Mouse (Mus musculus) stomach, embryonic 14.5 days (tissue): ENCODE results near the gene Hipk2. TPM values are rescaled to one million over a fixed set of nuclear protein-coding genes. Genes with fewer than 3 reads are reported as not detected.

Experiments
- ATAC-seq: fragments of 200-750 bp; cut with Nextera tagmentation; 2 replicates; pipeline ENCODE4 v1.8.0; 2017; ENCODE audit warnings: low read depth, moderate TSS enrichment; ENCODE audit not compliant: insufficient number of reproducible peaks, insufficient read depth, low FRiP score
- H3K27ac ChIP-seq: fragments of 300-500 bp; sonication (generic); 2 replicates; pipeline ENCODE4 v1.5.1; 2014; ENCODE audit warnings: mild to moderate bottlenecking, low read length, moderate library complexity, mixed read lengths
- H3K27me3 ChIP-seq: fragments of 300-500 bp; sonication (generic); 2 replicates; pipeline ENCODE4 v1.6.1; 2014; ENCODE audit warnings: low read length, control low read depth, mixed read lengths; ENCODE audit not compliant: control insufficient read depth, insufficient read depth
- H3K36me3 ChIP-seq: fragments of 300-500 bp; sonication (generic); 2 replicates; pipeline ENCODE4 v1.6.1; 2014; ENCODE audit warnings: mild to moderate bottlenecking, control low read depth, low read length, moderate library complexity, mixed read lengths; ENCODE audit not compliant: control insufficient read depth, insufficient read depth
- H3K4me1 ChIP-seq: fragments of 300-500 bp; sonication (generic); 2 replicates; pipeline ENCODE4 v1.6.1; 2014; ENCODE audit warnings: low read length, control low read depth, mixed read lengths; ENCODE audit not compliant: control insufficient read depth, insufficient read depth
- H3K4me2 ChIP-seq: fragments of 300-500 bp; sonication (generic); replicated peaks from 2 replicates; pipeline ENCODE4 v1.6.1; 2014; ENCODE audit warnings: low read depth, low read length, control low read depth
- H3K4me3 ChIP-seq: fragments of 300-500 bp; sonication (generic); 2 replicates; pipeline ENCODE4 v1.5.1; 2014; ENCODE audit warnings: low read depth, low read length, control low read depth
- H3K9ac ChIP-seq: fragments of 300-500 bp; sonication (generic); replicated peaks from 2 replicates; pipeline ENCODE4 v1.6.1; 2014; ENCODE audit warnings: low read depth, mild to moderate bottlenecking, control low read depth, low read length, moderate library complexity, mixed read lengths
- H3K9me3 ChIP-seq: fragments of 300-500 bp; sonication (generic); 2 replicates; pipeline ENCODE4 v1.6.1; 2016; ENCODE audit warnings: low read depth, low read length, control low read depth; ENCODE audit not compliant: control insufficient read depth
- WGBS: fragments of 180-500 bp; shearing (Covaris S2); extraction: QIAGEN DNeasy Blood & Tissue Kit; methylation state at CpG from one replicate; pipeline ENCODE4 v1.1.7; 2014; 5-methylcytosine and 5-hydroxymethylcytosine counted together
- polyA plus RNA-seq: library from polyadenylated mRNA; unstranded; fragments of >200 nt; fragmentation: Nextera tagmentation; extraction: Ambion mirVana; gene quantifications from 2 replicates; pipeline ENCODE4 v1.2.1, GENCODE M21; 2014

The Hipk2 gene
- polyA plus RNA-seq, 1 experiment from 2014 or later: 34.3 TPM

- Histone ChIP-seq H3K9me3 (no peaks in the 10 kb centered on the region), H3K9ac (no peak overlapping the region), H3K4me3 (no peak overlapping the region), H3K27me3 (no peaks in the 10 kb centered on the region), H3K36me3 (peaks cover 3% of the 10 kb centered on the region; the same call in 1 of the 2 replicates), H3K4me2 (no peak overlapping the region), H3K4me1 (peaks cover 3% of the 10 kb centered on the region; the same call in 1 of the 2 replicates), H3K27ac (no peak overlapping the region)
- ATAC-seq: no peak
- 85% methylated on average over 2 of the region's 2 CpGs for WGBS
Measured at GRCm38 (mm10) chr6:38805612-38806011, 70.4 kb downstream of the Hipk2 start.

- WGBS: 22% methylated on average over 1 of the region's 1 CpGs
- Histone ChIP-seq H3K4me2 (no peak overlapping the region), H3K9me3 (no peaks in the 10 kb centered on the region), H3K36me3 (peaks cover 3% of the 10 kb centered on the region; the same call in 1 of the 2 replicates), H3K4me3 (no peak overlapping the region), H3K27me3 (no peaks in the 10 kb centered on the region), H3K4me1 (0 out of 2 replicates have a peak, but pooled peaks cover 4% of the 10 kb centered on the region), H3K27ac (no peak overlapping the region), H3K9ac (no peak overlapping the region)
- ATAC-seq: no peak
Measured at GRCm38 (mm10) chr6:38801252-38801651, 74.7 kb downstream of the Hipk2 start.

- Histone ChIP-seq H3K4me3 (no peak overlapping the region), H3K4me2 (no peak overlapping the region), H3K4me1 (0 out of 2 replicates have a peak, but pooled peaks cover 4% of the 10 kb centered on the region), H3K9me3 (no peaks in the 10 kb centered on the region), H3K27me3 (no peaks in the 10 kb centered on the region), H3K27ac (no peak overlapping the region), H3K9ac (no peak overlapping the region), H3K36me3 (no peaks in the 10 kb centered on the region; the same call in 1 of the 2 replicates)
- no peak for ATAC-seq
- WGBS: 77% methylated on average over 3 of the region's 3 CpGs
Measured at GRCm38 (mm10) chr6:38797548-38797947, 78.4 kb downstream of the Hipk2 start.

- Histone ChIP-seq H3K9ac (no peak overlapping the region), H3K9me3 (no peaks in the 10 kb centered on the region), H3K27ac (no peak overlapping the region), H3K4me2 (no peak overlapping the region), H3K4me3 (no peak overlapping the region), H3K4me1 (0 out of 2 replicates have a peak, but pooled peaks cover 4% of the 10 kb centered on the region), H3K27me3 (no peaks in the 10 kb centered on the region), H3K36me3 (no peaks in the 10 kb centered on the region; the same call in 1 of the 2 replicates)
- ATAC-seq: no peak
Measured at GRCm38 (mm10) chr6:38796993-38797392, 79.0 kb downstream of the Hipk2 start.

GRCm38 (mm10) chr6:38796388-38796787 is 79.6 kb downstream of the Hipk2 start:
- Histone ChIP-seq H3K9ac (no peak overlapping the region), H3K4me2 (no peak overlapping the region), H3K36me3 (no peaks in the 10 kb centered on the region; the same call in none of the 2 replicates), H3K4me1 (0 out of 2 replicates have a peak, but pooled peaks cover 4% of the 10 kb centered on the region), H3K9me3 (no peaks in the 10 kb centered on the region), H3K4me3 (no peak overlapping the region), H3K27ac (no peak overlapping the region), H3K27me3 (no peaks in the 10 kb centered on the region)
- WGBS: 95% methylated on average over 1 of the region's 1 CpGs
- ATAC-seq: no peak

GRCm38 (mm10) chr6:38795096-38795816 is 80.7 kb downstream of the Hipk2 start:
- Histone ChIP-seq H3K4me1 (0 out of 2 replicates have a peak, but pooled peaks cover 4% of the 10 kb centered on the region), H3K9ac (no peak overlapping the region), H3K4me2 (no peak overlapping the region), H3K9me3 (no peaks in the 10 kb centered on the region), H3K27ac (no peak overlapping the region), H3K27me3 (no peaks in the 10 kb centered on the region), H3K36me3 (no peaks in the 10 kb centered on the region; the same call in none of the 2 replicates), H3K4me3 (no peak overlapping the region)
- no peak for ATAC-seq
- 73% methylated on average over 3 of the region's 3 CpGs for WGBS

GRCm38 (mm10) chr6:38792966-38793365 is 83.0 kb downstream of the Hipk2 start:
- ATAC-seq: no peak
- H3K9ac ChIP-seq: no peak overlapping the region

GRCm38 (mm10) chr6:38789221-38789810 is 86.6 kb downstream of the Hipk2 start:
- Histone ChIP-seq H3K9me3 (no peaks in the 10 kb centered on the region), H3K27me3 (no peaks in the 10 kb centered on the region), H3K27ac (no peak overlapping the region), H3K4me3 (no peak overlapping the region), H3K36me3 (no peaks in the 10 kb centered on the region; the same call in 1 of the 2 replicates), H3K9ac (no peak overlapping the region), H3K4me2 (no peak overlapping the region), H3K4me1 (peaks cover 5% of the 10 kb centered on the region; the same call in 1 of the 2 replicates)
- 69% methylated on average over 5 of the region's 5 CpGs for WGBS
- ATAC-seq: no peak

More at GRCm38 (mm10) chr6:38792966-38793365, 83.0 kb downstream of the Hipk2 start:
- Histone ChIP-seq H3K36me3 (no peaks in the 10 kb centered on the region; the same call in none of the 2 replicates), H3K27ac (no peak overlapping the region), H3K27me3 (no peaks in the 10 kb centered on the region), H3K4me1 (0 out of 2 replicates have a peak, but pooled peaks cover 4% of the 10 kb centered on the region), H3K4me2 (no peak overlapping the region), H3K4me3 (no peak overlapping the region), H3K9me3 (no peaks in the 10 kb centered on the region)
- 79% methylated on average over 3 of the region's 3 CpGs for whole genome bisulfite sequencing
